ENCODE assay signal across 8 mouse cellular contexts in the genomic region with DNA sequence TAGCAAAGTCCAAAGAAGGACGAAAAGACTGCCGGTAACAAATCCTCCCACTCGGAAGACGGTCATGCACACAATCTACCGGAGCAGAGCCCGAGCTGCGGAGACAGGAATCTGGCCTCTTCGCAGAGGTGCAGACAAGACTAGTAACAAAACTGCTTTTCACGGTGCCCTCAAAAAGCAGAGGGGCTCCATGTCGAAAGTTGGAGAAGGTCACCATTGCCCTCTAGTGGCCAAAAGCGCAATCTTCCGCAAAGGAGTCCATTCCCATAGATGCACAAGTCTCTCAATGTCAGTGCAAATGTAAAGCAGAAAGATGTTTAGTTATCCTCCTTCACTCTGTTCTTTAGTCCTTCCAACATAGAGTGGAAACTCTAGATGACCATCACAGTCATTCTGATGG. TPM values are rescaled to one million over a fixed set of nuclear protein-coding genes. Genes with fewer than 3 reads are reported as not detected.
DNase-seq lines count a peak whose midpoint lies in the region; ATAC-seq lines count a peak whose summit lies in the region.

No protein-coding gene starts in this region.

- peak overlapping the region; percentile 78 for H3K4me2 ChIP-seq in embryonic facial prominence, embryonic 12.5 days (replicated peaks)
- peak overlapping the region; percentile 56 for H3K4me2 ChIP-seq in kidney, embryonic 16.5 days (replicated peaks; ENCODE audit: low read depth, low read length)

- H3K9ac ChIP-seq in embryonic facial prominence, embryonic 12.5 days: peak overlapping the region; percentile 57
- peak overlapping the region; percentile 50 for H3K9ac ChIP-seq in kidney, embryonic 16.5 days (replicated peaks; ENCODE audit: low read length)

- H3K9me3 ChIP-seq in embryonic facial prominence, embryonic 12.5 days: no peaks in the 10 kb centered on the region
- H3K9me3 ChIP-seq in heart, embryonic 10.5 days: no peaks in the 10 kb centered on the region
- no peaks in the 10 kb centered on the region for H3K9me3 ChIP-seq in kidney, embryonic 16.5 days (ENCODE audit: low read length)

- H3K4me3 ChIP-seq in embryonic facial prominence, embryonic 12.5 days: peak overlapping the region; percentile 45
- peak overlapping the region; percentile 56 for H3K4me3 ChIP-seq in heart, embryonic 10.5 days
- H3K4me3 ChIP-seq in kidney, embryonic 16.5 days (ENCODE audit: low read length): peak overlapping the region; percentile 48

- WGBS in embryonic facial prominence, embryonic 12.5 days: under 1% methylated on average over 12 of the region's 12 CpGs
- 3% methylated on average over 12 of the region's 12 CpGs for WGBS in heart, embryonic 10.5 days
- WGBS in kidney, embryonic 16.5 days: 2% methylated on average over 12 of the region's 12 CpGs

- peak overlapping the region; percentile 67; the same call in 1 of the 2 replicates for H3K27ac ChIP-seq in embryonic facial prominence, embryonic 12.5 days
- peak overlapping the region; percentile 53; the same call in 1 of the 2 replicates for H3K27ac ChIP-seq in heart, embryonic 10.5 days
- peak overlapping the region; percentile 6; the same call in 1 of the 2 replicates for H3K27ac ChIP-seq in kidney, embryonic 16.5 days (ENCODE audit: low read length)

- ATAC-seq in embryonic facial prominence, embryonic 12.5 days (ENCODE audit: insufficient number of reproducible peaks, insufficient read depth, low FRiP score, low TSS enrichment): no peak
- no peak for ATAC-seq in kidney, embryonic 16.5 days (ENCODE audit: low FRiP score, low TSS enrichment)

- H3K27me3 ChIP-seq in embryonic facial prominence, embryonic 12.5 days: no peaks in the 10 kb centered on the region
- peaks cover 7% of the 10 kb centered on the region; the same call in 1 of the 2 replicates for H3K27me3 ChIP-seq in heart, embryonic 10.5 days (ENCODE audit: insufficient read depth, poor library complexity, severe bottlenecking)
- H3K27me3 ChIP-seq in kidney, embryonic 16.5 days (ENCODE audit: insufficient read depth, low read length): peaks cover 2% of the 10 kb centered on the region; the same call in 1 of the 2 replicates

- peaks cover 33% of the 10 kb centered on the region; the same call in 1 of the 2 replicates for H3K4me1 ChIP-seq in embryonic facial prominence, embryonic 12.5 days
- H3K4me1 ChIP-seq in heart, embryonic 10.5 days: peaks cover 8% of the 10 kb centered on the region; the same call in 1 of the 2 replicates
- peaks cover 10% of the 10 kb centered on the region; the same call in 1 of the 2 replicates for H3K4me1 ChIP-seq in kidney, embryonic 16.5 days (ENCODE audit: insufficient read depth, low read length)

- peaks cover 26% of the 10 kb centered on the region for H3K36me3 ChIP-seq in embryonic facial prominence, embryonic 12.5 days
- peaks cover 11% of the 10 kb centered on the region; the same call in 1 of the 2 replicates for H3K36me3 ChIP-seq in heart, embryonic 10.5 days
- peaks cover 14% of the 10 kb centered on the region for H3K36me3 ChIP-seq in kidney, embryonic 16.5 days (ENCODE audit: insufficient read depth, low read length)

- DNase-seq in 3T3-L1 (ENCODE audit: low read depth, low spot score) (peak; percentile 95), liver (peak; percentile 61)
- peak; percentile 71 to 77 for DNase-seq in adrenal gland, postnatal 36 days
- peak; percentile 85 for DNase-seq in heart, embryonic 10.5 days (ENCODE audit: low spot score)
- DNase-seq in naive thymus-derived CD4-positive, alpha-beta T cell, adult 2 months (ENCODE audit: low read depth): peak; percentile 0
- peak; percentile 53 for DNase-seq in testis, postnatal 14 days (ENCODE audit: low spot score)

RNA-seq across cellular contexts. Expression of a gene that starts 4.5 kb away (rescaled TPM):
- 10 to 100 TPM; 14.6 to 20.0 TPM for total RNA-seq in adrenal gland, postnatal 36 days (2021)
- polyA plus RNA-seq in embryonic facial prominence, embryonic 12.5 days (2016; fragmentation: Nextera tagmentation; extraction: Ambion mirVana): 207 and 218 TPM in 2 replicates
- 51.8 and 55.9 TPM in 2 replicates for polyA plus RNA-seq in heart, embryonic 10.5 days (2016; fragmentation: Nextera tagmentation; extraction: Ambion mirVana)
- 151 and 159 TPM in 2 replicates for polyA plus RNA-seq in kidney, embryonic 16.5 days (2015; fragmentation: Nextera tagmentation; extraction: Ambion mirVana)

Comparison
In these comparisons a context has a peak if more than half of its experiments do, and no peak if none do; other contexts are left out.
1. DNase-seq: peak in every context shown above with its lines; median percentile 95 in 3T3-L1; 85 in heart, embryonic 10.5 days; 74 in adrenal gland, postnatal 36 days; 61 in liver; 53 in testis, postnatal 14 days; 0 in naive thymus-derived CD4-positive, alpha-beta T cell, adult 2 months.
2. H3K27ac ChIP-seq: peak in every context shown above with its lines; median percentile 67 in embryonic facial prominence, embryonic 12.5 days; 53 in heart, embryonic 10.5 days; 6 in kidney, embryonic 16.5 days.